Mouse (Mus musculus) heart, adult 2 months (tissue): ENCODE measurements around the gene Bpifb6.

ENCODE experiments used
- CTCF ChIP-seq: fragments of 200-600 bp; IDR thresholded peaks from 2 replicates; pipeline ENCODE4 v1.8.1; 2022; ENCODE audit warnings: antibody characterized with exemption, mild to moderate bottlenecking, moderate library complexity
- EP300 ChIP-seq: fragments of 200-500 bp; IDR thresholded peaks from 2 replicates; pipeline ENCODE4 v1.6.1; 2011; ENCODE audit warnings: low read depth, low read length, control low read depth; ENCODE audit not compliant: insufficient read depth
- POLR2A ChIP-seq: fragments of 200-500 bp; IDR thresholded peaks from 2 replicates; pipeline ENCODE4 v1.6.1; 2011; ENCODE audit warnings: mild to moderate bottlenecking, low read depth, low read length, control low read depth; ENCODE audit not compliant: insufficient read depth

- TF ChIP-seq EP300 (no peak), CTCF (no peak), POLR2A (no peak)
These were observed at the start of gene Bpifb6 for GRCm38 (mm10) chr2:153900088-153900487.
